Mouse (Mus musculus): Measurements from ENCODE around the gene Prelid3b.

- TF ChIP-seq CTCF (IDR thresholded peaks at IDR 0.05; ENCODE audit: extremely low read depth, insufficient read length, insufficient replicate concordance, low read depth, low read length) (no peak), POLR2A (IDR thresholded peaks at IDR 0.05; ENCODE audit: low read depth, low read length) (no peak)
These were observed 46.0 kb downstream of the Prelid3b start for GRCm38 (mm10) chr2:174426856-174427255.
